Mouse (Mus musculus) midbrain, embryonic 11.5 days (tissue): Measurements from ENCODE around the gene Slc35e3. TPM values are rescaled to one million over a fixed set of nuclear protein-coding genes. Genes with fewer than 3 reads are reported as not detected.

Experiments used
- ATAC-seq: fragments of 200-750 bp; cut with Nextera tagmentation; 2 replicates; pipeline ENCODE4 v1.8.0; 2017; ENCODE audit warnings: moderate TSS enrichment, moderate library complexity; ENCODE audit not compliant: low FRiP score
- DNase-seq: peaks from one replicate; pipeline ENCODE4 v3.0.0; 2015; ENCODE audit warnings: low spot score; ENCODE audit errors: missing footprints
- H3K27ac ChIP-seq: fragments of 300-500 bp; sonication (generic); 2 replicates; pipeline ENCODE4 v1.5.1; 2014; ENCODE audit warnings: low read depth, low read length
- H3K27me3 ChIP-seq: fragments of 300-500 bp; sonication (generic); 2 replicates; pipeline ENCODE4 v1.6.1; 2014; ENCODE audit warnings: mild to moderate bottlenecking, low read length, moderate library complexity, mixed read lengths; ENCODE audit not compliant: control insufficient read depth, insufficient read depth
- H3K36me3 ChIP-seq: fragments of 300-500 bp; sonication (generic); 2 replicates; pipeline ENCODE4 v1.6.1; 2014; ENCODE audit warnings: mild to moderate bottlenecking, low read length, moderate library complexity, mixed read lengths; ENCODE audit not compliant: control insufficient read depth, insufficient read depth
- H3K4me1 ChIP-seq: fragments of 300-500 bp; sonication (generic); 2 replicates; pipeline ENCODE4 v1.6.1; 2014; ENCODE audit warnings: low read length; ENCODE audit not compliant: control insufficient read depth, insufficient read depth
- H3K4me2 ChIP-seq: fragments of 300-500 bp; sonication (generic); 2 replicates; pipeline ENCODE4 v1.6.1; 2014; ENCODE audit warnings: mild to moderate bottlenecking, moderate library complexity
- H3K4me3 ChIP-seq: fragments of 300-500 bp; sonication (generic); 2 replicates; pipeline ENCODE4 v1.5.1; 2014; ENCODE audit warnings: low read depth, low read length
- H3K9ac ChIP-seq: fragments of 300-500 bp; sonication (generic); 2 replicates; pipeline ENCODE4 v1.6.1; 2014; ENCODE audit warnings: low read length
- H3K9me3 ChIP-seq: fragments of 300-500 bp; sonication (generic); 2 replicates; pipeline ENCODE4 v1.6.1; 2016; ENCODE audit warnings: low read length; ENCODE audit not compliant: control insufficient read depth
- WGBS: fragments of 180-500 bp; shearing (Covaris S2); extraction: QIAGEN DNeasy Blood & Tissue Kit; methylation state at CpG from one replicate; pipeline ENCODE4 v1.1.7; 2014; 5-methylcytosine and 5-hydroxymethylcytosine counted together
- polyA plus RNA-seq: library from polyadenylated mRNA; unstranded; fragments of >200 nt; fragmentation: Nextera tagmentation; extraction: Ambion mirVana; gene quantifications from 2 replicates; pipeline ENCODE4 v1.2.1, GENCODE M21; 2014

Gene Slc35e3
- polyA plus RNA-seq, 1 experiment from 2014 or later, result 21.4 TPM

- DNase-seq, result peak; percentile 64
- Histone ChIP-seq H3K4me1 (no peaks in the 10 kb centered on the region), H3K4me2 (no peak overlapping the region), H3K4me3 (no peak overlapping the region), H3K9ac (no peak overlapping the region), H3K27ac (no peak overlapping the region), H3K27me3 (no peaks in the 10 kb centered on the region), H3K9me3 (no peaks in the 10 kb centered on the region), H3K36me3 (0 out of 2 replicates have a peak, but pooled peaks cover 2% of the 10 kb centered on the region)
- no peak for ATAC-seq
- WGBS, result 85% methylated on average over 14 of the region's 14 CpGs
These were observed 13.1 kb downstream of the Slc35e3 start for GRCm38 (mm10) chr10:117732962-117733592.

- no peak for ATAC-seq
- Histone ChIP-seq H3K27me3 (no peaks in the 10 kb centered on the region), H3K36me3 (0 out of 2 replicates have a peak, but pooled peaks cover 2% of the 10 kb centered on the region), H3K4me1 (no peaks in the 10 kb centered on the region), H3K4me3 (no peak overlapping the region), H3K9me3 (no peaks in the 10 kb centered on the region), H3K4me2 (no peak overlapping the region), H3K9ac (no peak overlapping the region), H3K27ac (no peak overlapping the region)
- WGBS, result 91% methylated on average over 5 of the region's 5 CpGs
- peak; percentile 17 for DNase-seq
These were observed 14.0 kb downstream of the Slc35e3 start for GRCm38 (mm10) chr10:117732184-117732583.

- Histone ChIP-seq H3K4me3 (no peak overlapping the region), H3K4me1 (no peaks in the 10 kb centered on the region), H3K9ac (no peak overlapping the region), H3K4me2 (no peak overlapping the region), H3K36me3 (0 out of 2 replicates have a peak, but pooled peaks cover under 1% of the 10 kb centered on the region), H3K9me3 (no peaks in the 10 kb centered on the region), H3K27ac (no peak overlapping the region), H3K27me3 (no peaks in the 10 kb centered on the region)
- 63% methylated on average over 14 of the region's 15 CpGs for WGBS
- DNase-seq (no peak), ATAC-seq (peak; percentile 42; the same call in 1 of the 2 replicates)
These were observed 14.7 kb downstream of the Slc35e3 start for GRCm38 (mm10) chr10:117731244-117732101.

- WGBS, result 90% methylated on average over 12 of the region's 12 CpGs
- no peak overlapping the region for H3K4me2 ChIP-seq
- ATAC-seq (no peak), DNase-seq (no peak)
- H3K4me3 ChIP-seq, result no peak overlapping the region
- no peak overlapping the region for H3K9ac ChIP-seq
- no peaks in the 10 kb centered on the region for H3K4me1 ChIP-seq
- no peaks in the 10 kb centered on the region for H3K36me3 ChIP-seq
- no peaks in the 10 kb centered on the region for H3K9me3 ChIP-seq
- H3K27ac ChIP-seq, result no peak overlapping the region
- no peaks in the 10 kb centered on the region for H3K27me3 ChIP-seq
These were observed 15.4 kb downstream of the Slc35e3 start for GRCm38 (mm10) chr10:117730637-117731203.

GRCm38 (mm10) chr10:117730140-117730539 is 16.0 kb downstream of the Slc35e3 start:
- Histone ChIP-seq H3K9me3 (no peaks in the 10 kb centered on the region), H3K27ac (no peak overlapping the region), H3K4me2 (no peak overlapping the region), H3K27me3 (no peaks in the 10 kb centered on the region), H3K4me3 (no peak overlapping the region), H3K4me1 (no peaks in the 10 kb centered on the region), H3K36me3 (no peaks in the 10 kb centered on the region), H3K9ac (no peak overlapping the region)
- WGBS, result 96% methylated on average over 7 of the region's 7 CpGs
- no peak for DNase-seq
- ATAC-seq, result no peak

GRCm38 (mm10) chr10:117729139-117729814 is 16.9 kb downstream of the Slc35e3 start:
- H3K36me3 ChIP-seq, result no peaks in the 10 kb centered on the region
- no peak overlapping the region for H3K4me3 ChIP-seq
- DNase-seq, result no peak
- no peak overlapping the region for H3K4me2 ChIP-seq
- H3K9me3 ChIP-seq, result no peaks in the 10 kb centered on the region
- WGBS, result 84% methylated on average over 11 of the region's 11 CpGs
- no peaks in the 10 kb centered on the region for H3K27me3 ChIP-seq
- no peak overlapping the region for H3K9ac ChIP-seq
- no peak overlapping the region for H3K27ac ChIP-seq
- no peak for ATAC-seq
- no peaks in the 10 kb centered on the region for H3K4me1 ChIP-seq

- 85% methylated on average over 5 of the region's 5 CpGs for WGBS
- Histone ChIP-seq H3K27me3 (no peaks in the 10 kb centered on the region), H3K4me1 (no peaks in the 10 kb centered on the region), H3K4me3 (no peak overlapping the region), H3K36me3 (no peaks in the 10 kb centered on the region), H3K4me2 (no peak overlapping the region), H3K9me3 (no peaks in the 10 kb centered on the region), H3K27ac (no peak overlapping the region), H3K9ac (no peak overlapping the region)
- no peak for DNase-seq
- ATAC-seq, result no peak
These were observed 17.6 kb downstream of the Slc35e3 start for GRCm38 (mm10) chr10:117728574-117728973.

- Histone ChIP-seq H3K9me3 (no peaks in the 10 kb centered on the region), H3K9ac (no peak overlapping the region), H3K27ac (no peak overlapping the region), H3K36me3 (no peaks in the 10 kb centered on the region), H3K4me2 (no peak overlapping the region), H3K4me3 (no peak overlapping the region), H3K4me1 (no peaks in the 10 kb centered on the region), H3K27me3 (no peaks in the 10 kb centered on the region)
- ATAC-seq (no peak), DNase-seq (no peak)
- WGBS, result 85% methylated on average over 9 of the region's 9 CpGs
These were observed 18.6 kb downstream of the Slc35e3 start for GRCm38 (mm10) chr10:117727518-117728110.
